ENCODE assay signal across 9 mouse cellular contexts in the genomic region with DNA sequence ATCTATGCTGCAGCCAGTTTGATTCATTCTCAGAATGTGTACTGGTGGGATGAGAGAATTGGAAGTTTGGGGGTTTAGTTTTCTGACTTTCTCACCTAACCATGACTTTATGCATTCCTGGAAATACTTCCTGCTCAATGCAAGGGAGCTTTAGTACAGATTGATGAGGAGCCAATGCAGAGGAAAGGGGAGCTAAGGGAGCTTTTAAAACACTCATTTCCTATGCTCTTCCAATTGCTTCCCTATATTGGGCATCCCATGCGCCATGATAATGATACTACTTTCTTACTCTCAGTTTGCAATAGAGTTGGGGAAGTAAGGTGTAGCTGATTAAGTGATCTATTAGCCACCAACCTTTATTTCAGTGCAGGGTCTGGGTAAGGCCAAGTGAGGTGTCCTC. TPM values are rescaled to one million over a fixed set of nuclear protein-coding genes. Genes with fewer than 3 reads are reported as not detected.
DNase-seq lines count a peak whose midpoint lies in the region; ATAC-seq and TF ChIP-seq lines count a peak whose summit lies in the region.
"Had no signal": no experiment of that assay in that cellular context is flagged by ENCODE, and none has a peak within 500 bp of the region (broad histone marks: within the 10 kb centered on the region; RNA-seq: fewer than 3 reads in every experiment).

No protein-coding gene starts in this region.

- H3K4me1 ChIP-seq in kidney, adult 2 months (ENCODE audit: control insufficient read depth, insufficient read depth, low read length) = peaks cover 3% of the 10 kb centered on the region; the same call in 1 of the 2 replicates
- no peaks in the 10 kb centered on the region for H3K4me1 ChIP-seq in brown adipose tissue, adult 24 weeks (ENCODE audit: control insufficient read depth, insufficient read depth, insufficient read length, low read length)
- H3K4me1 ChIP-seq in hindbrain, embryonic 14.5 days (replicated peaks; ENCODE audit: control insufficient read depth, insufficient read depth, low read length) = 0 out of 2 replicates have a peak, but pooled peaks cover 9% of the 10 kb centered on the region
- peaks cover 10% of the 10 kb centered on the region for H3K4me1 ChIP-seq in midbrain, embryonic 13.5 days (replicated peaks)

- peak overlapping the region; percentile 97 for H3K27ac ChIP-seq in kidney, adult 2 months (ENCODE audit: insufficient read depth, low read depth, low read length)
- H3K27ac ChIP-seq in brown adipose tissue, adult 24 weeks (replicated peaks; ENCODE audit: low read depth, low read length) = no peak overlapping the region
- H3K27ac ChIP-seq in hindbrain, embryonic 14.5 days = peak overlapping the region; percentile 56; the same call in 1 of the 2 replicates
- H3K27ac ChIP-seq in midbrain, embryonic 13.5 days = no peak overlapping the region; the same call in 1 of the 2 replicates

- H3K4me2 ChIP-seq in hindbrain, embryonic 14.5 days (replicated peaks) = peak overlapping the region; percentile 84
- H3K4me2 ChIP-seq in midbrain, embryonic 13.5 days (replicated peaks) = peak overlapping the region; percentile 68

- no peak for DNase-seq in kidney, adult 2 months
- no peak for DNase-seq in kidney, postnatal 36 days
- no peak for DNase-seq in hindbrain, embryonic 14.5 days (ENCODE audit: low spot score)
- no peak for DNase-seq in MN1 (ENCODE audit: low spot score)
- DNase-seq in adrenal gland, adult (ENCODE audit: inconsistent age in 2 of 2, low spot score in 1 of 2) = no peak
- DNase-seq in left cerebral cortex, adult 8-10 months (ENCODE audit: low spot score in 2 of 2) = no peak
- DNase-seq: cerebellum, adult 9-10 months had no signal

- no peaks in the 10 kb centered on the region for H3K36me3 ChIP-seq in kidney, adult 2 months (ENCODE audit: control insufficient read depth, insufficient read depth, low read length)
- no peaks in the 10 kb centered on the region for H3K36me3 ChIP-seq in hindbrain, embryonic 14.5 days (replicated peaks; ENCODE audit: control insufficient read depth, insufficient read depth)
- H3K36me3 ChIP-seq in midbrain, embryonic 13.5 days = no peaks in the 10 kb centered on the region

- WGBS in kidney, adult 2 months = 29% methylated on average over 1 of the region's 1 CpGs
- 81% methylated on average over 1 of the region's 1 CpGs for WGBS in hindbrain, embryonic 14.5 days
- 66% methylated on average over 1 of the region's 1 CpGs for WGBS in midbrain, embryonic 13.5 days

- peak overlapping the region; percentile 75 for H3K9ac ChIP-seq in hindbrain, embryonic 14.5 days
- H3K9ac ChIP-seq in midbrain, embryonic 13.5 days (replicated peaks) = peak overlapping the region; percentile 84

- no peaks in the 10 kb centered on the region for H3K9me3 ChIP-seq in hindbrain, embryonic 14.5 days (ENCODE audit: control insufficient read depth, low read length)
- H3K9me3 ChIP-seq in midbrain, embryonic 13.5 days = no peaks in the 10 kb centered on the region

- peak overlapping the region; percentile 90 for H3K4me3 ChIP-seq in kidney, adult 2 months (ENCODE audit: insufficient read depth, low read depth, low read length)
- peak overlapping the region; percentile 38 for H3K4me3 ChIP-seq in brown adipose tissue, adult 24 weeks (ENCODE audit: insufficient read depth, low read depth, low read length)
- H3K4me3 ChIP-seq in hindbrain, embryonic 14.5 days (replicated peaks; ENCODE audit: low read length) = peak overlapping the region; percentile 74
- peak overlapping the region; percentile 74 for H3K4me3 ChIP-seq in midbrain, embryonic 13.5 days (replicated peaks)

- no peaks in the 10 kb centered on the region for H3K27me3 ChIP-seq in kidney, adult 2 months (replicated peaks; ENCODE audit: control insufficient read depth, insufficient read depth, low read length)
- H3K27me3 ChIP-seq in hindbrain, embryonic 14.5 days (ENCODE audit: control insufficient read depth, insufficient read depth, low read length) = no peaks in the 10 kb centered on the region
- no peaks in the 10 kb centered on the region for H3K27me3 ChIP-seq in midbrain, embryonic 13.5 days

- no peak for ATAC-seq in hindbrain, embryonic 14.5 days (ENCODE audit: low FRiP score)
- no peak; the same call in 1 of the 2 replicates for ATAC-seq in midbrain, embryonic 13.5 days

- no peak for TF ChIP-seq CTCF in kidney, adult 2 months (conservative IDR thresholded peaks at IDR 0.05; ENCODE audit: insufficient read depth, insufficient read length, low read depth, low read length)

- no peak for TF ChIP-seq POLR2A in kidney, adult 2 months (IDR thresholded peaks at IDR 0.05; ENCODE audit: low read depth, low read length)

RNA-seq across cellular contexts. Expression of a gene that starts 1.0 kb away (rescaled TPM):
- polyA plus RNA-seq in kidney, adult 2 months (2012; rRNA removed) = 205 and 234 TPM in 2 replicates
- polyA plus RNA-seq in brown adipose tissue, adult 24 weeks (2012; ENCODE audit: insufficient read depth, insufficient read length, missing spikeins) = 0.63 and 1.7 TPM in 2 replicates
- 1.9 and 2.1 TPM in 2 replicates for polyA plus RNA-seq in hindbrain, embryonic 14.5 days (2014; fragmentation: Nextera tagmentation; extraction: Ambion mirVana)
- 2.6 and 2.7 TPM in 2 replicates for polyA plus RNA-seq in midbrain, embryonic 13.5 days (2015; fragmentation: Nextera tagmentation; extraction: Ambion mirVana)
- under 1 TPM; 0.09 to 0.57 (median 0.33) TPM for total RNA-seq in left cerebral cortex, adult 8-10 months (2022)

Comparison
In these comparisons a context has a peak if more than half of its experiments do, and no peak if none do; other contexts are left out.
1. H3K27ac ChIP-seq: peak in kidney, adult 2 months (single experiment) and hindbrain, embryonic 14.5 days (single experiment); none in brown adipose tissue, adult 24 weeks (single experiment) and midbrain, embryonic 13.5 days (single experiment).
2. H3K4me3 ChIP-seq: peak in every context shown above with its lines; median percentile 90 in kidney, adult 2 months; 74 in hindbrain, embryonic 14.5 days; 74 in midbrain, embryonic 13.5 days; 38 in brown adipose tissue, adult 24 weeks.
3. RNA of a gene that starts 1.0 kb away (polyA plus RNA-seq): 205 to 234 TPM in kidney, adult 2 months; 2.6 to 2.7 TPM in midbrain, embryonic 13.5 days, 1.9 to 2.1 TPM in hindbrain, embryonic 14.5 days and 0.63 to 1.7 TPM in brown adipose tissue, adult 24 weeks; every median in the first group is over 10 times any median in the second.